Mouse (Mus musculus) intestine, embryonic 14.5 days (tissue): ENCODE results near the gene Cpa4. TPM values are rescaled to one million over a fixed set of nuclear protein-coding genes. Genes with fewer than 3 reads are reported as not detected.

ENCODE experiments used
- ATAC-seq: fragments of 200-750 bp; cut with Nextera tagmentation; replicated peaks from 2 replicates; pipeline ENCODE4 v1.8.0; 2017; ENCODE audit warnings: low read depth, moderate number of reproducible peaks, moderate TSS enrichment, moderate library complexity; ENCODE audit not compliant: low FRiP score, low TSS enrichment
- DNase-seq: peaks from one replicate; pipeline ENCODE4 v3.0.0-alpha.2; 2018; ENCODE audit warnings: low spot score
- H3K27ac ChIP-seq: fragments of 300-500 bp; sonication (generic); 2 replicates; pipeline ENCODE4 v1.5.1; 2014; ENCODE audit warnings: low read depth, mild to moderate bottlenecking, control low read depth
- H3K27me3 ChIP-seq: fragments of 300-500 bp; sonication (generic); replicated peaks from 2 replicates; pipeline ENCODE4 v1.6.1; 2014; ENCODE audit warnings: low read length, control low read depth; ENCODE audit not compliant: control insufficient read depth, insufficient read depth
- H3K36me3 ChIP-seq: fragments of 300-500 bp; sonication (generic); 2 replicates; pipeline ENCODE4 v1.6.1; 2014; ENCODE audit warnings: low read length, control low read depth; ENCODE audit not compliant: control insufficient read depth, insufficient read depth
- H3K4me1 ChIP-seq: fragments of 300-500 bp; sonication (generic); replicated peaks from 2 replicates; pipeline ENCODE4 v1.6.1; 2014; ENCODE audit warnings: low read length, control low read depth, mixed read lengths; ENCODE audit not compliant: control insufficient read depth, insufficient read depth
- H3K4me2 ChIP-seq: fragments of 300-500 bp; sonication (generic); 2 replicates; pipeline ENCODE4 v1.6.1; 2014; ENCODE audit warnings: low read length
- H3K4me3 ChIP-seq: fragments of 300-500 bp; sonication (generic); 2 replicates; pipeline ENCODE4 v1.5.1; 2014; ENCODE audit warnings: low read depth, low read length, control low read depth, mixed read lengths
- H3K9ac ChIP-seq: fragments of 300-500 bp; sonication (generic); 2 replicates; pipeline ENCODE4 v1.6.1; 2014; ENCODE audit warnings: mild to moderate bottlenecking, low read length
- H3K9me3 ChIP-seq: fragments of 300-500 bp; sonication (generic); 2 replicates; pipeline ENCODE4 v1.6.1; 2016; ENCODE audit warnings: low read length, control low read depth; ENCODE audit not compliant: control insufficient read depth
- WGBS: fragments of 180-500 bp; shearing (Covaris S2); extraction: QIAGEN DNeasy Blood & Tissue Kit; methylation state at CpG from one replicate; pipeline ENCODE4 v1.1.7; 2014; 5-methylcytosine and 5-hydroxymethylcytosine counted together
- polyA plus RNA-seq: library from polyadenylated mRNA; unstranded; fragments of >200 nt; fragmentation: Nextera tagmentation; extraction: Ambion mirVana; gene quantifications from 2 replicates; pipeline ENCODE4 v1.2.1, GENCODE M21; 2014

The Cpa4 gene
- polyA plus RNA-seq, 1 experiment from 2014 or later, result 0.93 TPM

- peak overlapping the region; percentile 77 for H3K27ac ChIP-seq
- DNase-seq (no peak), ATAC-seq (no peak)
- H3K4me3 ChIP-seq, result no peak overlapping the region
- WGBS, result 21% methylated on average over 15 of the region's 15 CpGs
- H3K9ac ChIP-seq, result no peak overlapping the region
- no peaks in the 10 kb centered on the region for H3K9me3 ChIP-seq
- no peak overlapping the region for H3K4me2 ChIP-seq
- peaks cover 32% of the 10 kb centered on the region for H3K4me1 ChIP-seq
- no peaks in the 10 kb centered on the region for H3K36me3 ChIP-seq
- H3K27me3 ChIP-seq, result no peaks in the 10 kb centered on the region
Observed at GRCm38 (mm10) chr6:30549231-30549761, 18.9 kb upstream of the Cpa4 start.

- Histone ChIP-seq H3K36me3 (no peaks in the 10 kb centered on the region), H3K4me1 (peaks cover 32% of the 10 kb centered on the region), H3K9ac (no peak overlapping the region), H3K4me3 (no peak overlapping the region), H3K9me3 (no peaks in the 10 kb centered on the region), H3K4me2 (no peak overlapping the region), H3K27me3 (no peaks in the 10 kb centered on the region), H3K27ac (no peak overlapping the region)
- DNase-seq (no peak), ATAC-seq (no peak)
- 88% methylated on average over 7 of the region's 7 CpGs for WGBS
Observed at GRCm38 (mm10) chr6:30550496-30551192, 17.5 kb upstream of the Cpa4 start.

GRCm38 (mm10) chr6:30551193-30551515 lies 17.0 kb upstream of the Cpa4 start:
- Histone ChIP-seq H3K4me2 (no peak overlapping the region), H3K27ac (no peak overlapping the region), H3K9me3 (no peaks in the 10 kb centered on the region), H3K4me1 (peaks cover 32% of the 10 kb centered on the region), H3K4me3 (no peak overlapping the region), H3K27me3 (no peaks in the 10 kb centered on the region), H3K36me3 (no peaks in the 10 kb centered on the region), H3K9ac (no peak overlapping the region)
- ATAC-seq, result no peak
- no peak for DNase-seq

GRCm38 (mm10) chr6:30551644-30552580 lies 16.3 kb upstream of the Cpa4 start:
- Histone ChIP-seq H3K4me3 (no peak overlapping the region), H3K4me2 (peak overlapping the region; percentile 28), H3K36me3 (no peaks in the 10 kb centered on the region), H3K27me3 (no peaks in the 10 kb centered on the region), H3K4me1 (peaks cover 25% of the 10 kb centered on the region), H3K9ac (no peak overlapping the region), H3K9me3 (no peaks in the 10 kb centered on the region), H3K27ac (no peak overlapping the region; the same call in 1 of the 2 replicates)
- DNase-seq (no peak), ATAC-seq (no peak)
- WGBS, result 31% methylated on average over 23 of the region's 23 CpGs

- H3K9me3 ChIP-seq, result no peaks in the 10 kb centered on the region
- ATAC-seq, result no peak
- H3K4me1 ChIP-seq, result peaks cover 23% of the 10 kb centered on the region
- no peaks in the 10 kb centered on the region for H3K27me3 ChIP-seq
- DNase-seq, result no peak
- H3K36me3 ChIP-seq, result no peaks in the 10 kb centered on the region
- H3K27ac ChIP-seq, result peak overlapping the region; percentile 0; the same call in 1 of the 2 replicates
- WGBS, result 64% methylated on average over 6 of the region's 6 CpGs
- H3K4me2 ChIP-seq, result no peak overlapping the region
- H3K4me3 ChIP-seq, result no peak overlapping the region
- no peak overlapping the region for H3K9ac ChIP-seq
Observed at GRCm38 (mm10) chr6:30552628-30553027, 15.5 kb upstream of the Cpa4 start.

GRCm38 (mm10) chr6:30553381-30554010 lies 14.7 kb upstream of the Cpa4 start:
- no peak for ATAC-seq
- H3K9ac ChIP-seq, result no peak overlapping the region
- H3K4me2 ChIP-seq, result no peak overlapping the region
- H3K4me3 ChIP-seq, result no peak overlapping the region
- no peaks in the 10 kb centered on the region for H3K9me3 ChIP-seq
- no peak for DNase-seq
- no peaks in the 10 kb centered on the region for H3K36me3 ChIP-seq
- H3K27me3 ChIP-seq, result no peaks in the 10 kb centered on the region
- WGBS, result 61% methylated on average over 7 of the region's 7 CpGs
- peaks cover 19% of the 10 kb centered on the region for H3K4me1 ChIP-seq
- H3K27ac ChIP-seq, result peak overlapping the region; percentile 14; the same call in 1 of the 2 replicates

GRCm38 (mm10) chr6:30554092-30554491 lies 14.1 kb upstream of the Cpa4 start:
- peak overlapping the region; percentile 14; the same call in 1 of the 2 replicates for H3K27ac ChIP-seq
- WGBS, result 89% methylated on average over 5 of the region's 5 CpGs
- H3K4me3 ChIP-seq, result no peak overlapping the region
- peaks cover 16% of the 10 kb centered on the region for H3K4me1 ChIP-seq
- H3K4me2 ChIP-seq, result no peak overlapping the region
- ATAC-seq, result no peak
- no peak overlapping the region for H3K9ac ChIP-seq
- no peaks in the 10 kb centered on the region for H3K27me3 ChIP-seq
- DNase-seq, result no peak
- H3K36me3 ChIP-seq, result no peaks in the 10 kb centered on the region
- no peaks in the 10 kb centered on the region for H3K9me3 ChIP-seq

GRCm38 (mm10) chr6:30554621-30555170 lies 13.5 kb upstream of the Cpa4 start:
- H3K9me3 ChIP-seq, result no peaks in the 10 kb centered on the region
- H3K4me1 ChIP-seq, result peaks cover 10% of the 10 kb centered on the region; the same call in 1 of the 2 replicates
- ATAC-seq, result no peak
- H3K27me3 ChIP-seq, result no peaks in the 10 kb centered on the region
- H3K27ac ChIP-seq, result no peak overlapping the region
- no peak overlapping the region for H3K4me3 ChIP-seq
- H3K9ac ChIP-seq, result no peak overlapping the region
- no peaks in the 10 kb centered on the region for H3K36me3 ChIP-seq
- no peak overlapping the region for H3K4me2 ChIP-seq
- no peak for DNase-seq
- 93% methylated on average over 5 of the region's 5 CpGs for WGBS
